Mouse (Mus musculus) neural tube, embryonic 15.5 days (tissue): ENCODE measurements around the gene Pum1. TPM values are rescaled to one million over a fixed set of nuclear protein-coding genes. Genes with fewer than 3 reads are reported as not detected.
A peak's percentile ranks its signal among the peaks of the same experiment; 100 is the strongest.
"Not testable (repeated sequence)": the region's sequence is repeated elsewhere in the genome, so short reads cannot be mapped to it uniquely, and the experiment has no call there.

Experiments used
- ATAC-seq: fragments of 200-750 bp; cut with Nextera tagmentation; 2 replicates; pipeline ENCODE4 v1.8.0; 2017; ENCODE audit warnings: mild to moderate bottlenecking, moderate TSS enrichment, moderate library complexity; ENCODE audit not compliant: low FRiP score
- H3K27ac ChIP-seq: fragments of 300-500 bp; sonication (generic); replicated peaks from 2 replicates; pipeline ENCODE4 v1.5.1; 2015; ENCODE audit warnings: mild to moderate bottlenecking, inconsistent platforms
- H3K27me3 ChIP-seq: fragments of 300-500 bp; sonication (generic); replicated peaks from 2 replicates; pipeline ENCODE4 v1.6.1; 2015; ENCODE audit warnings: inconsistent platforms
- H3K36me3 ChIP-seq: fragments of 300-500 bp; sonication (generic); 2 replicates; pipeline ENCODE4 v1.6.1; 2015; ENCODE audit warnings: inconsistent platforms
- H3K4me1 ChIP-seq: fragments of 300-500 bp; sonication (generic); 2 replicates; pipeline ENCODE4 v1.6.1; 2015; ENCODE audit warnings: inconsistent platforms
- H3K4me2 ChIP-seq: fragments of 300-500 bp; sonication (generic); 2 replicates; pipeline ENCODE4 v1.6.1; 2015; ENCODE audit warnings: inconsistent platforms, mild to moderate bottlenecking, moderate library complexity
- H3K4me3 ChIP-seq: fragments of 300-500 bp; sonication (generic); replicated peaks from 2 replicates; pipeline ENCODE4 v1.5.1; 2015; ENCODE audit warnings: mild to moderate bottlenecking, inconsistent platforms
- H3K9ac ChIP-seq: fragments of 300-500 bp; sonication (generic); replicated peaks from 2 replicates; pipeline ENCODE4 v1.6.1; 2015; ENCODE audit warnings: mild to moderate bottlenecking, inconsistent platforms
- H3K9me3 ChIP-seq: fragments of 300-500 bp; sonication (generic); replicated peaks from 2 replicates; pipeline ENCODE4 v1.6.1; 2016; ENCODE audit warnings: inconsistent platforms
- WGBS: fragments of 180-500 bp; shearing (Covaris S2); methylation state at CpG from one replicate; pipeline ENCODE4 v1.1.7; 2015; ENCODE audit warnings: mixed read lengths; 5-methylcytosine and 5-hydroxymethylcytosine counted together
- polyA plus RNA-seq: library from polyadenylated mRNA; unstranded; fragments of >200 nt; fragmentation: Nextera tagmentation; extraction: Ambion mirVana; gene quantifications from 2 replicates; pipeline ENCODE4 v1.2.1, GENCODE M21; 2015

Pum1 gene
- polyA plus RNA-seq, result 75.8 and 79.3 TPM in 2 replicates

- H3K4me1 ChIP-seq, result peaks cover 34% of the 10 kb centered on the region
- H3K4me2 ChIP-seq, result peak within 1 kb of the TSS; percentile 74
- H3K9ac ChIP-seq, result peak within 1 kb of the TSS; percentile 97
- ATAC-seq, result peak; percentile 90
- no peaks in the 10 kb centered on the region for H3K36me3 ChIP-seq
- peak within 1 kb of the TSS; percentile 90 for H3K4me3 ChIP-seq
- H3K9me3 ChIP-seq, result no peaks in the 10 kb centered on the region
- peak within 1 kb of the TSS; percentile 96 for H3K27ac ChIP-seq
- no peaks in the 10 kb centered on the region for H3K27me3 ChIP-seq
- under 1% methylated on average over 79 of the region's 90 CpGs for WGBS
Measured at GRCm38 (mm10) chr4:130662979-130663725, at the start of gene Pum1. TSS of gene Pum1 (plus strand) at chr4:130663321.

- WGBS, result 17% methylated on average over 4 of the region's 4 CpGs
- ATAC-seq, result no peak
- Histone ChIP-seq H3K4me2 (peak overlapping the region; percentile 40), H3K36me3 (no peaks in the 10 kb centered on the region), H3K4me3 (0 out of 2 replicates have a peak overlapping the region, but pooled peaks have one; percentile 5), H3K4me1 (0 out of 2 replicates have a peak, but pooled peaks cover 2% of the 10 kb centered on the region), H3K9ac (no peak overlapping the region), H3K27ac (peak overlapping the region; percentile 68; the same call in 1 of the 2 replicates), H3K9me3 (no peaks in the 10 kb centered on the region), H3K27me3 (no peaks in the 10 kb centered on the region)
Measured at GRCm38 (mm10) chr4:130629391-130629790, 33.7 kb upstream of the Pum1 start.

- Histone ChIP-seq H3K4me1 (0 out of 2 replicates have a peak, but pooled peaks cover 2% of the 10 kb centered on the region), H3K36me3 (no peaks in the 10 kb centered on the region), H3K27ac (no peak overlapping the region), H3K27me3 (no peaks in the 10 kb centered on the region), H3K9ac (no peak overlapping the region), H3K4me3 (no peak overlapping the region), H3K4me2 (no peak overlapping the region), H3K9me3 (no peaks in the 10 kb centered on the region)
- 53% methylated on average over 3 of the region's 3 CpGs for WGBS
- ATAC-seq, result no peak
Measured at GRCm38 (mm10) chr4:130630232-130630847, 32.8 kb upstream of the Pum1 start.

- H3K27me3 ChIP-seq, H3K4me3 ChIP-seq, H3K9me3 ChIP-seq, H3K4me2 ChIP-seq, H3K36me3 ChIP-seq, ATAC-seq, H3K4me1 ChIP-seq, H3K27ac ChIP-seq, H3K9ac ChIP-seq: not testable (repeated sequence)
- 89% methylated on average over 3 of the region's 3 CpGs for WGBS
Measured at GRCm38 (mm10) chr4:130635076-130635475, 28.0 kb upstream of the Pum1 start.

DNA sequence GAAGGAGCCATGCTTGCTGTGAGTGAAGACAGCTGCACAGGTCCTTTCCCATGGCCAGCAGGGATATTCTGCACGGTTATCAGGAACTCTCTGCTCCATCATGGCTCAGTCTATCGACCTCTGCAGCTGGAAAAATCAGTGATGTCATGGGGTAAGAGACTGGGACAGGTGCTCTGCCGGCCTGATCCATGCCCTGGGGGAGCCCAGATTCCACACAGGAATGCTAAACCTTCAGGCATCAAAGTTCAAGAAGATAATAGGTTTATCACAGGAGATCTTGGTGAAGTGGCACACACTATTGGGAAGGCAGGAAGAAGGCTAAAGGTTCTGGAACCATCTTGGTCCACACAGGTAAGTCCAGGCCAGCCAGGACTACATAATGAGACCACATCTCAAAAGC is 26.4 kb upstream of the Pum1 start:
- H3K4me2 ChIP-seq, result no peak overlapping the region
- WGBS, result 74% methylated on average over 3 of the region's 3 CpGs
- H3K4me1 ChIP-seq, result no peaks in the 10 kb centered on the region
- H3K27me3 ChIP-seq, result no peaks in the 10 kb centered on the region
- H3K9me3 ChIP-seq, result no peaks in the 10 kb centered on the region
- no peak for ATAC-seq
- no peaks in the 10 kb centered on the region for H3K36me3 ChIP-seq
- H3K4me3 ChIP-seq, result no peak overlapping the region
- no peak overlapping the region for H3K9ac ChIP-seq
- H3K27ac ChIP-seq, result no peak overlapping the region

DNA sequence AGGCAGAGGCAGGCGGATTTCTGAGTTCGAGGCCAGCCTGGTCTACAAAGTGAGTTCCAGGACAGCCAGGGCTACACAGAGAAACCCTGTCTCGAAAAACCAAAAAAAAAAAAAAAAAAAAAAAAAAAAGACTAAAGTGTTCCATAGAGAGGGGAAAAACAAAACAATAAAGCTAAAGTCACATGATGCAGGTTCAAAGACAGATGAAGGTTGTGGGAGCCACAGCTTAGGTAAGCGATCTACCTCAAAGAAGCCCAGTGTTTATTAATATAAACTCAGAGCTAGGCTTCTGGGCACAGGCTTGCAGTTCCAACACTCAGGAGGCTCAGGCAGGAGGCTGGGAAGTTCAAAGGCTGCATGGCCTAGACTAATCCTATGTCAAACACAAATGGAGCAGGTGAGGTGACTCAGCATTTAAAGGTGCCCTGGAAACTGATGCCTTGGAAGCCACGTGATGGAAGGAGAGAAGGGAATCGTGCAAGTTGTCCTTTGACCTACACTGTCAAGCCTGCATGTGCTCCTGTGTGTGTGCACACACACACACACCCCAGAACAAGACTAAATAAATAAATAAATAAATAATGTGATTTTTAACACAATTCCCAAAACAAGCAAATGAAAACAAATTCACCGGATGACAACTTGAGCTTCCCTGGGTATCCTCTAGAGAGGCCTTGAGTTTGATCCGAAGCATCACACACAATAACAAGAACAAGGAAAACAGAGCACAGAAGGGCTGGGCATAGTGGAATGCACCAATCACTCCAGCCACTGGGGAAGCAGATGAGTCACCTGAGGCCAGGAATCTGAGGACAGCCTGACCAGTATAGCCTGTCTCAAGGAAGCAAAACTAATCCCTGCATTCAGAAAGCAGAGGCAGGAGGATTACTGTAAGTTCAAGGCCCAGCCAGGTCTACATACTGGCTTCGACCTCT is 25.4 kb upstream of the Pum1 start:
- WGBS, result 85% methylated on average over 8 of the region's 9 CpGs

GRCm38 (mm10) chr4:130640031-130640717 is 22.9 kb upstream of the Pum1 start:
- H3K9me3 ChIP-seq, result no peaks in the 10 kb centered on the region
- H3K9ac ChIP-seq, result no peak overlapping the region
- H3K4me2 ChIP-seq, result no peak overlapping the region
- WGBS, result 75% methylated on average over 9 of the region's 9 CpGs
- H3K36me3 ChIP-seq, result no peaks in the 10 kb centered on the region
- no peak for ATAC-seq
- no peaks in the 10 kb centered on the region for H3K4me1 ChIP-seq
- no peak overlapping the region for H3K4me3 ChIP-seq
- H3K27me3 ChIP-seq, result no peaks in the 10 kb centered on the region
- H3K27ac ChIP-seq, result no peak overlapping the region

More for the DNA sequence above, 25.4 kb upstream of the Pum1 start:
- Histone ChIP-seq H3K4me1 (no peaks in the 10 kb centered on the region), H3K27me3 (no peaks in the 10 kb centered on the region), H3K27ac (no peak overlapping the region), H3K4me3 (no peak overlapping the region), H3K9ac (no peak overlapping the region), H3K36me3 (no peaks in the 10 kb centered on the region), H3K9me3 (no peaks in the 10 kb centered on the region), H3K4me2 (no peak overlapping the region)
- ATAC-seq, result no peak

- Histone ChIP-seq H3K27ac (no peak overlapping the region), H3K36me3 (no peaks in the 10 kb centered on the region), H3K4me2 (no peak overlapping the region), H3K9me3 (no peaks in the 10 kb centered on the region), H3K4me3 (no peak overlapping the region), H3K9ac (no peak overlapping the region), H3K4me1 (no peaks in the 10 kb centered on the region), H3K27me3 (no peaks in the 10 kb centered on the region)
- no peak for ATAC-seq
- 92% methylated on average over 5 of the region's 5 CpGs for WGBS
Measured at GRCm38 (mm10) chr4:130642468-130642867, 20.7 kb upstream of the Pum1 start.

- H3K27ac ChIP-seq, result no peak overlapping the region
- no peak for ATAC-seq
- no peaks in the 10 kb centered on the region for H3K4me1 ChIP-seq
- H3K9ac ChIP-seq, result no peak overlapping the region
- H3K36me3 ChIP-seq, result no peaks in the 10 kb centered on the region
- H3K4me2 ChIP-seq, result no peak overlapping the region
- no peak overlapping the region for H3K4me3 ChIP-seq
- no peaks in the 10 kb centered on the region for H3K9me3 ChIP-seq
- no peaks in the 10 kb centered on the region for H3K27me3 ChIP-seq
- WGBS, result 75% methylated on average over 1 of the region's 1 CpGs
Measured at GRCm38 (mm10) chr4:130645426-130645825, 17.7 kb upstream of the Pum1 start.

- Histone ChIP-seq H3K27ac (no peak overlapping the region), H3K27me3 (no peaks in the 10 kb centered on the region), H3K4me2 (no peak overlapping the region), H3K36me3 (no peaks in the 10 kb centered on the region), H3K9me3 (no peaks in the 10 kb centered on the region), H3K4me1 (no peaks in the 10 kb centered on the region), H3K4me3 (no peak overlapping the region), H3K9ac (no peak overlapping the region)
- ATAC-seq, result no peak
- 78% methylated on average over 4 of the region's 4 CpGs for WGBS
Measured at GRCm38 (mm10) chr4:130651286-130651685, 11.8 kb upstream of the Pum1 start.

DNA sequence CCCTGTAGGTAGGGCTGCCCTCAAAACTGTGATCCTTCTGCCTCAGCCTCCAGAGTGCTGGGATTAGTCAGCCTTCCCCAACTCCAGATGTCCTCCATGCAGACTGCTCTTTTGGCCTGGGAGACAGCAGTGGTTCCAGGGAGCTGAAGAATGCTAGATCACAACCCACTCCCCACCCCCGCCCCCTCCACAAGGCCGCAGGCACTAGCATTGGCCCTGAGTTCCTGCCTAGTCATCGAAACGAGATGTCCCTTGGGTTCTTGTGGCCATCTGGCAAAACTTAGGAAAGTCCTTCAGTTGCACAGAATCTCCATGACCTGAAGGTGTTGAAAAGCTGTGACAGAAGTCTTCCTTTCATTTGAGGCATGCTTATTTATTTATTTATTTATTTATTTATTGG is 10.6 kb upstream of the Pum1 start:
- Histone ChIP-seq H3K9ac (no peak overlapping the region), H3K9me3 (no peaks in the 10 kb centered on the region), H3K36me3 (no peaks in the 10 kb centered on the region), H3K4me2 (no peak overlapping the region), H3K27ac (no peak overlapping the region), H3K4me1 (no peaks in the 10 kb centered on the region), H3K4me3 (no peak overlapping the region), H3K27me3 (no peaks in the 10 kb centered on the region)
- no peak for ATAC-seq
- 66% methylated on average over 4 of the region's 4 CpGs for WGBS
